21 mouse cellular contexts compared by ENCODE assay signal in genomic region chr10:125275149-125275848, GRCm38 (mm10).
DNase-seq lines count a peak whose midpoint lies in the region; ATAC-seq and TF ChIP-seq lines count a peak whose summit lies in the region.
"Had no signal": no experiment of that assay in that cellular context is flagged by ENCODE, and none has a peak within 500 bp of the region (broad histone marks: within the 10 kb centered on the region; RNA-seq: fewer than 3 reads in every experiment).

No protein-coding gene starts in this region.

- 68% methylated on average over 12 of the region's 12 CpGs for WGBS in hindbrain, embryonic 13.5 days
- WGBS in hindbrain, embryonic 10.5 days, result 87% methylated on average over 12 of the region's 12 CpGs
- WGBS in midbrain, embryonic 14.5 days, result 61% methylated on average over 12 of the region's 12 CpGs
- 52% methylated on average over 12 of the region's 12 CpGs for WGBS in midbrain, embryonic 16.5 days
- 56% methylated on average over 12 of the region's 12 CpGs for WGBS in midbrain, postnatal 0 days

- no peak overlapping the region for H3K9ac ChIP-seq in hindbrain, embryonic 13.5 days
- H3K9ac ChIP-seq in midbrain, embryonic 14.5 days (replicated peaks; ENCODE audit: low read length), result no peak overlapping the region
- H3K9ac ChIP-seq in midbrain, embryonic 16.5 days (ENCODE audit: low read depth, low read length), result no peak overlapping the region
- no peak overlapping the region for H3K9ac ChIP-seq in midbrain, postnatal 0 days (replicated peaks; ENCODE audit: low read length, poor library complexity, severe bottlenecking)
- H3K9ac ChIP-seq: embryonic facial prominence, embryonic 12.5 days; intestine, embryonic 15.5 days had no signal

- H3K27ac ChIP-seq in hindbrain, embryonic 13.5 days, result no peak overlapping the region
- H3K27ac ChIP-seq in hindbrain, embryonic 10.5 days, result no peak overlapping the region
- no peak overlapping the region for H3K27ac ChIP-seq in midbrain, embryonic 14.5 days (replicated peaks; ENCODE audit: low read depth, low read length)
- no peak overlapping the region for H3K27ac ChIP-seq in midbrain, embryonic 16.5 days (ENCODE audit: low read length)
- no peak overlapping the region for H3K27ac ChIP-seq in midbrain, postnatal 0 days (ENCODE audit: low read depth, low read length)
- H3K27ac ChIP-seq: embryonic facial prominence, embryonic 12.5 days; heart, adult 2 months; intestine, embryonic 15.5 days; left cerebral cortex, adult 2 months had no signal

- H3K27me3 ChIP-seq in hindbrain, embryonic 13.5 days, result no peaks in the 10 kb centered on the region
- H3K27me3 ChIP-seq in hindbrain, embryonic 10.5 days (ENCODE audit: insufficient read depth, poor library complexity, severe bottlenecking), result no peaks in the 10 kb centered on the region
- no peaks in the 10 kb centered on the region for H3K27me3 ChIP-seq in midbrain, embryonic 14.5 days (ENCODE audit: control insufficient read depth, insufficient read depth, low read length)
- no peaks in the 10 kb centered on the region for H3K27me3 ChIP-seq in midbrain, embryonic 16.5 days (ENCODE audit: control insufficient read depth, insufficient read depth, low read depth, low read length)
- no peaks in the 10 kb centered on the region for H3K27me3 ChIP-seq in midbrain, postnatal 0 days (ENCODE audit: insufficient read depth, low read length)
- H3K27me3 ChIP-seq: embryonic facial prominence, embryonic 12.5 days; intestine, embryonic 15.5 days had no signal

- H3K36me3 ChIP-seq in hindbrain, embryonic 13.5 days, result no peaks in the 10 kb centered on the region
- H3K36me3 ChIP-seq in hindbrain, embryonic 10.5 days, result no peaks in the 10 kb centered on the region
- H3K36me3 ChIP-seq in midbrain, embryonic 14.5 days (ENCODE audit: control insufficient read depth, insufficient read depth, low read length), result no peaks in the 10 kb centered on the region
- H3K36me3 ChIP-seq in midbrain, embryonic 16.5 days (ENCODE audit: control insufficient read depth, insufficient read depth, low read length), result no peaks in the 10 kb centered on the region
- no peaks in the 10 kb centered on the region for H3K36me3 ChIP-seq in midbrain, postnatal 0 days (ENCODE audit: insufficient read depth, low read length)
- H3K36me3 ChIP-seq: embryonic facial prominence, embryonic 12.5 days; intestine, embryonic 15.5 days had no signal

- no peak overlapping the region for H3K4me3 ChIP-seq in hindbrain, embryonic 13.5 days
- H3K4me3 ChIP-seq in hindbrain, embryonic 10.5 days, result no peak overlapping the region
- H3K4me3 ChIP-seq in midbrain, embryonic 14.5 days (replicated peaks; ENCODE audit: low read depth, low read length), result no peak overlapping the region
- H3K4me3 ChIP-seq in midbrain, embryonic 16.5 days (ENCODE audit: low read depth, low read length), result no peak overlapping the region
- H3K4me3 ChIP-seq in midbrain, postnatal 0 days (ENCODE audit: low read depth, low read length), result no peak overlapping the region
- H3K4me3 ChIP-seq: embryonic facial prominence, embryonic 12.5 days; heart, adult 2 months; intestine, embryonic 15.5 days; left cerebral cortex, adult 2 months had no signal

- no peak for ATAC-seq in cerebellum, adult (ENCODE audit: insufficient number of reproducible peaks, low FRiP score, low TSS enrichment)
- ATAC-seq in hindbrain, embryonic 13.5 days (ENCODE audit: low FRiP score), result 0 out of 2 replicates have a peak, but pooled peaks have one; percentile 49
- ATAC-seq in midbrain, embryonic 14.5 days (ENCODE audit: low FRiP score, low TSS enrichment), result no peak
- ATAC-seq in midbrain, embryonic 16.5 days, result no peak
- ATAC-seq in midbrain, postnatal 0 days (ENCODE audit: low FRiP score), result no peak
- ATAC-seq: intestine, embryonic 15.5 days had no signal

- 0 out of 2 replicates have a peak, but pooled peaks cover 4% of the 10 kb centered on the region for H3K4me1 ChIP-seq in hindbrain, embryonic 13.5 days (replicated peaks)
- no peaks in the 10 kb centered on the region for H3K4me1 ChIP-seq in hindbrain, embryonic 10.5 days (replicated peaks)
- H3K4me1 ChIP-seq in midbrain, embryonic 14.5 days (ENCODE audit: control insufficient read depth, insufficient read depth, low read length), result no peaks in the 10 kb centered on the region
- no peaks in the 10 kb centered on the region for H3K4me1 ChIP-seq in midbrain, embryonic 16.5 days (ENCODE audit: control insufficient read depth, insufficient read depth, low read length)
- no peaks in the 10 kb centered on the region for H3K4me1 ChIP-seq in midbrain, postnatal 0 days (ENCODE audit: insufficient read depth, low read length)
- H3K4me1 ChIP-seq: embryonic facial prominence, embryonic 12.5 days; intestine, embryonic 15.5 days had no signal

- DNase-seq in cerebellum, adult 9-10 months, result peak; percentile 11
- no peak for DNase-seq in hindbrain, embryonic 10.5 days (ENCODE audit: low spot score)
- peak; percentile 73 for DNase-seq in midbrain, embryonic 14.5 days
- peak; percentile 75 for DNase-seq in midbrain, postnatal 0 days (ENCODE audit: low spot score)
- no peak for DNase-seq in thymus, postnatal 14 days
- DNase-seq: adrenal gland, adult 8-10 months; gastrocnemius, postnatal 14 days; heart, adult 2 months; heart, postnatal 36 days; kidney, adult 9 months; kidney, postnatal 25 days; lung, adult 18-20 months; lung, postnatal 4 days; right cerebral cortex, postnatal 25 days had no signal

- H3K4me2 ChIP-seq in hindbrain, embryonic 13.5 days, result no peak overlapping the region
- H3K4me2 ChIP-seq in midbrain, embryonic 14.5 days (ENCODE audit: low read length), result no peak overlapping the region
- H3K4me2 ChIP-seq in midbrain, embryonic 16.5 days (ENCODE audit: low read length), result no peak overlapping the region
- H3K4me2 ChIP-seq in midbrain, postnatal 0 days (ENCODE audit: low read depth, low read length, poor library complexity, severe bottlenecking), result no peak overlapping the region
- H3K4me2 ChIP-seq: embryonic facial prominence, embryonic 12.5 days; intestine, embryonic 15.5 days; liver, embryonic 11.5 days had no signal

- H3K9me3 ChIP-seq in hindbrain, embryonic 13.5 days, result no peaks in the 10 kb centered on the region
- no peaks in the 10 kb centered on the region for H3K9me3 ChIP-seq in hindbrain, embryonic 10.5 days
- H3K9me3 ChIP-seq in midbrain, embryonic 14.5 days (ENCODE audit: control insufficient read depth, low read length), result no peaks in the 10 kb centered on the region
- H3K9me3 ChIP-seq in midbrain, embryonic 16.5 days (replicated peaks; ENCODE audit: control insufficient read depth, low read length, poor library complexity, severe bottlenecking), result no peaks in the 10 kb centered on the region
- H3K9me3 ChIP-seq in midbrain, postnatal 0 days (ENCODE audit: low read length), result no peaks in the 10 kb centered on the region
- H3K9me3 ChIP-seq: embryonic facial prominence, embryonic 12.5 days had no signal

- TF ChIP-seq CTCF in midbrain, postnatal 0 days (IDR thresholded peaks at IDR 0.05), result no peak

Comparison
In these comparisons a context has a peak if more than half of its experiments do, and no peak if none do; other contexts are left out.
1. DNase-seq: peak in cerebellum, adult 9-10 months (single experiment), midbrain, embryonic 14.5 days (single experiment) and midbrain, postnatal 0 days (single experiment); none in hindbrain, embryonic 10.5 days (single experiment) and thymus, postnatal 14 days (single experiment).